Comparison of ENCODE assay signal across 17 mouse cellular contexts in genomic region chr5:115492711-115493335, GRCm38 (mm10). TPM values are rescaled to one million over a fixed set of nuclear protein-coding genes. Genes with fewer than 3 reads are reported as not detected.
DNase-seq lines count a peak whose midpoint lies in the region; ATAC-seq lines count a peak whose summit lies in the region.
"Had no signal": no experiment of that assay in that cellular context is flagged by ENCODE, and none has a peak within 500 bp of the region (broad histone marks: within the 10 kb centered on the region; RNA-seq: fewer than 3 reads in every experiment).

No protein-coding gene starts in this region.

- no peak overlapping the region for H3K4me2 ChIP-seq in lung, embryonic 15.5 days
- H3K4me2 ChIP-seq in embryonic facial prominence, embryonic 13.5 days: no peak overlapping the region
- H3K4me2 ChIP-seq in stomach, embryonic 16.5 days (ENCODE audit: low read depth, low read length): no peak overlapping the region

- no peaks in the 10 kb centered on the region for H3K36me3 ChIP-seq in lung, embryonic 15.5 days
- no peaks in the 10 kb centered on the region for H3K36me3 ChIP-seq in embryonic facial prominence, embryonic 13.5 days
- H3K36me3 ChIP-seq in stomach, embryonic 16.5 days (ENCODE audit: control insufficient read depth, insufficient read depth, low read length): no peaks in the 10 kb centered on the region
- H3K36me3 ChIP-seq: neural tube, embryonic 15.5 days had no signal

- no peaks in the 10 kb centered on the region for H3K9me3 ChIP-seq in lung, embryonic 15.5 days
- H3K9me3 ChIP-seq in embryonic facial prominence, embryonic 13.5 days: no peaks in the 10 kb centered on the region
- no peaks in the 10 kb centered on the region for H3K9me3 ChIP-seq in stomach, embryonic 16.5 days (replicated peaks; ENCODE audit: control insufficient read depth, low read length)
- H3K9me3 ChIP-seq: neural tube, embryonic 15.5 days had no signal

- H3K4me3 ChIP-seq in lung, embryonic 15.5 days: no peak overlapping the region
- no peak overlapping the region for H3K4me3 ChIP-seq in embryonic facial prominence, embryonic 13.5 days
- no peak overlapping the region for H3K4me3 ChIP-seq in stomach, embryonic 16.5 days (replicated peaks; ENCODE audit: low read length)

- H3K27me3 ChIP-seq in lung, embryonic 15.5 days: no peaks in the 10 kb centered on the region
- H3K27me3 ChIP-seq in embryonic facial prominence, embryonic 13.5 days: no peaks in the 10 kb centered on the region
- no peaks in the 10 kb centered on the region for H3K27me3 ChIP-seq in stomach, embryonic 16.5 days (ENCODE audit: control insufficient read depth, insufficient read depth, low read length)
- H3K27me3 ChIP-seq: neural tube, embryonic 15.5 days had no signal

- peak; percentile 46 for DNase-seq in cerebellum, adult 9-10 months
- DNase-seq in cerebellum, postnatal 10 days: no peak
- no peak for DNase-seq in lung, postnatal 36 days
- no peak for DNase-seq in spleen, postnatal 36 days (ENCODE audit: low spot score in 2 of 2)
- no peak for DNase-seq in layer of hippocampus, adult 8-10 months (ENCODE audit: low spot score in 2 of 2)
- DNase-seq: kidney, adult 9 months; layer of hippocampus, adult 9-11 months; left cerebral cortex, postnatal 4 days; thymus, adult 2 months had no signal

- 64% methylated on average over 6 of the region's 6 CpGs for WGBS in lung, embryonic 15.5 days
- 62% methylated on average over 6 of the region's 6 CpGs for WGBS in embryonic facial prominence, embryonic 13.5 days
- WGBS in stomach, embryonic 16.5 days: 49% methylated on average over 6 of the region's 6 CpGs

- no peak for ATAC-seq in lung, embryonic 15.5 days (ENCODE audit: borderline replicate concordance, extremely low read depth, low FRiP score, low TSS enrichment)
- no peak for ATAC-seq in embryonic facial prominence, embryonic 13.5 days (ENCODE audit: insufficient number of reproducible peaks, insufficient read depth, low FRiP score, low TSS enrichment, low read depth)
- ATAC-seq in stomach, embryonic 16.5 days (ENCODE audit: insufficient read depth, low FRiP score): no peak
- ATAC-seq: midbrain, embryonic 16.5 days had no signal

- peak overlapping the region; percentile 81 for H3K27ac ChIP-seq in lung, embryonic 15.5 days
- H3K27ac ChIP-seq in embryonic facial prominence, embryonic 13.5 days: peak overlapping the region; percentile 88
- peak overlapping the region; percentile 79; the same call in 1 of the 2 replicates for H3K27ac ChIP-seq in stomach, embryonic 16.5 days (ENCODE audit: low read length)
- H3K27ac ChIP-seq: macrophage had no signal

- no peak overlapping the region for H3K9ac ChIP-seq in lung, embryonic 15.5 days
- no peak overlapping the region for H3K9ac ChIP-seq in embryonic facial prominence, embryonic 13.5 days
- H3K9ac ChIP-seq in stomach, embryonic 16.5 days (ENCODE audit: low read length): no peak overlapping the region

- H3K4me1 ChIP-seq in lung, embryonic 15.5 days: peaks cover 45% of the 10 kb centered on the region
- H3K4me1 ChIP-seq in embryonic facial prominence, embryonic 13.5 days: peaks cover 43% of the 10 kb centered on the region
- H3K4me1 ChIP-seq in stomach, embryonic 16.5 days (ENCODE audit: control insufficient read depth, insufficient read depth, low read length): peaks cover 23% of the 10 kb centered on the region

RNA-seq across cellular contexts. Expression of gene Sirt4, which starts 8.3 kb away (rescaled TPM):
- 27.2 and 30.4 TPM in 2 replicates for polyA plus RNA-seq in lung, embryonic 15.5 days (2015; fragmentation: Nextera tagmentation; extraction: Ambion mirVana)
- polyA plus RNA-seq in embryonic facial prominence, embryonic 13.5 days (2015; fragmentation: Nextera tagmentation; extraction: Ambion mirVana): 24.8 and 28.1 TPM in 2 replicates
- 24.4 and 28.0 TPM in 2 replicates for polyA plus RNA-seq in stomach, embryonic 16.5 days (2015; fragmentation: Nextera tagmentation; extraction: Ambion mirVana)
- 10 to 100 TPM; 34.0 to 58.6 (median 41.9) TPM for total RNA-seq in layer of hippocampus, adult 8-10 months (2022)

RNA-seq across cellular contexts. Expression of gene Pxn, which starts 13.7 kb away (rescaled TPM):
- polyA plus RNA-seq in lung, embryonic 15.5 days (2015; fragmentation: Nextera tagmentation; extraction: Ambion mirVana): 57.1 and 58.6 TPM in 2 replicates
- polyA plus RNA-seq in embryonic facial prominence, embryonic 13.5 days (2015; fragmentation: Nextera tagmentation; extraction: Ambion mirVana): 39.6 and 44.2 TPM in 2 replicates
- 41.9 and 44.5 TPM in 2 replicates for polyA plus RNA-seq in stomach, embryonic 16.5 days (2015; fragmentation: Nextera tagmentation; extraction: Ambion mirVana)
- 10 to 100 TPM; 38.1 to 45.8 (median 40.2) TPM for total RNA-seq in layer of hippocampus, adult 8-10 months (2022)

RNA-seq across cellular contexts. Expression of gene Pla2g1b, which starts 26.8 kb away (rescaled TPM):
- 4.7 and 7.0 TPM in 2 replicates for polyA plus RNA-seq in lung, embryonic 15.5 days (2015; fragmentation: Nextera tagmentation; extraction: Ambion mirVana)
- not detected in 2 replicates for polyA plus RNA-seq in embryonic facial prominence, embryonic 13.5 days (2015; fragmentation: Nextera tagmentation; extraction: Ambion mirVana)
- 16.6 and 20.5 TPM in 2 replicates for polyA plus RNA-seq in stomach, embryonic 16.5 days (2015; fragmentation: Nextera tagmentation; extraction: Ambion mirVana)
- not detected for total RNA-seq in layer of hippocampus, adult 8-10 months (2022)
- total RNA-seq: heart, postnatal 10 days; left cerebral cortex, postnatal 4 days had no signal
- polyA plus RNA-seq: erythroblast, embryonic 14.5 days; macrophage; midbrain, embryonic 16.5 days had no signal
